Comparison of ENCODE assay signal across 19 mouse cellular contexts in genomic region chr19:37237306-37237705, GRCm38 (mm10). TPM values are rescaled to one million over a fixed set of nuclear protein-coding genes. Genes with fewer than 3 reads are reported as not detected.
DNase-seq lines count a peak whose midpoint lies in the region; ATAC-seq and TF ChIP-seq lines count a peak whose summit lies in the region.
"Had no signal": no experiment of that assay in that cellular context is flagged by ENCODE, and none has a peak within 500 bp of the region (broad histone marks: within the 10 kb centered on the region; RNA-seq: fewer than 3 reads in every experiment).

No protein-coding gene starts in this region.

- no peak for TF ChIP-seq POLR2A in bone marrow, adult 2 months (IDR thresholded peaks at IDR 0.05; ENCODE audit: borderline replicate concordance, control insufficient read depth, low read depth, low read length)

- H3K27me3 ChIP-seq in midbrain, embryonic 11.5 days (ENCODE audit: control insufficient read depth, insufficient read depth, low read length), result peaks cover 24% of the 10 kb centered on the region
- no peaks in the 10 kb centered on the region for H3K27me3 ChIP-seq in midbrain, embryonic 14.5 days (ENCODE audit: control insufficient read depth, insufficient read depth, low read length)
- peaks cover 21% of the 10 kb centered on the region for H3K27me3 ChIP-seq in liver, embryonic 11.5 days (replicated peaks; ENCODE audit: control insufficient read depth, insufficient read depth, low read length)

- no peaks in the 10 kb centered on the region for H3K9me3 ChIP-seq in midbrain, embryonic 11.5 days (ENCODE audit: control insufficient read depth, low read length)
- H3K9me3 ChIP-seq in midbrain, embryonic 14.5 days (ENCODE audit: control insufficient read depth, low read length), result no peaks in the 10 kb centered on the region
- no peaks in the 10 kb centered on the region for H3K9me3 ChIP-seq in liver, embryonic 11.5 days (ENCODE audit: control insufficient read depth, low read length)
- H3K9me3 ChIP-seq: forebrain, embryonic 13.5 days; limb, embryonic 12.5 days; midbrain, embryonic 15.5 days had no signal

- H3K4me1 ChIP-seq in midbrain, embryonic 11.5 days (ENCODE audit: control insufficient read depth, insufficient read depth, low read length), result peaks cover 4% of the 10 kb centered on the region
- peaks cover 18% of the 10 kb centered on the region for H3K4me1 ChIP-seq in midbrain, embryonic 14.5 days (ENCODE audit: control insufficient read depth, insufficient read depth, low read length)
- H3K4me1 ChIP-seq in bone marrow, adult 2 months (ENCODE audit: control insufficient read depth, insufficient read depth, low read length), result peaks cover 3% of the 10 kb centered on the region; the same call in 1 of the 2 replicates
- peaks cover 26% of the 10 kb centered on the region for H3K4me1 ChIP-seq in liver, embryonic 11.5 days (replicated peaks; ENCODE audit: control insufficient read depth, insufficient read depth, low read length)

- TF ChIP-seq CTCF in bone marrow, adult 2 months (IDR thresholded peaks at IDR 0.05; ENCODE audit: control insufficient read depth, insufficient read depth, low read length), result no peak

- H3K4me3 ChIP-seq in midbrain, embryonic 11.5 days (ENCODE audit: low read depth, low read length), result no peak overlapping the region
- H3K4me3 ChIP-seq in midbrain, embryonic 14.5 days (replicated peaks; ENCODE audit: low read depth, low read length), result no peak overlapping the region
- no peak overlapping the region for H3K4me3 ChIP-seq in bone marrow, adult 2 months (replicated peaks; ENCODE audit: control insufficient read depth, low read depth, low read length)
- H3K4me3 ChIP-seq in liver, embryonic 11.5 days (ENCODE audit: low read depth, low read length), result no peak overlapping the region
- H3K4me3 ChIP-seq: forebrain, embryonic 13.5 days; limb, embryonic 12.5 days had no signal

- DNase-seq in midbrain, embryonic 11.5 days (ENCODE audit: low spot score, missing footprints), result peak; percentile 76
- DNase-seq in midbrain, embryonic 14.5 days, result no peak
- DNase-seq in liver, embryonic 11.5 days (ENCODE audit: low spot score), result no peak
- peak; percentile 25 to 39 for DNase-seq in spleen, postnatal 14 days (ENCODE audit: low spot score in 2 of 2)
- DNase-seq in embryo, embryonic 11 days, result no peak
- DNase-seq in urinary bladder, postnatal 4 days (ENCODE audit: low spot score in 2 of 2), result no peak
- no peak for DNase-seq in layer of hippocampus, postnatal 36 days
- DNase-seq: adrenal gland, adult 8-10 months; cerebellum, adult 8-10 months; heart, postnatal 14 days; kidney, adult 11 months; kidney, postnatal 14 days; retina, postnatal 1 day; thymus, postnatal 36 days had no signal

- H3K9ac ChIP-seq in midbrain, embryonic 11.5 days (ENCODE audit: low read length), result no peak overlapping the region
- no peak overlapping the region for H3K9ac ChIP-seq in midbrain, embryonic 14.5 days (replicated peaks; ENCODE audit: low read length)
- peak overlapping the region; percentile 55; the same call in 1 of the 2 replicates for H3K9ac ChIP-seq in liver, embryonic 11.5 days (ENCODE audit: low read depth, low read length)
- H3K9ac ChIP-seq: forebrain, embryonic 13.5 days; hindbrain, embryonic 14.5 days; limb, embryonic 12.5 days; midbrain, embryonic 15.5 days had no signal

- no peak overlapping the region for H3K27ac ChIP-seq in midbrain, embryonic 11.5 days (ENCODE audit: low read depth, low read length)
- no peak overlapping the region for H3K27ac ChIP-seq in midbrain, embryonic 14.5 days (replicated peaks; ENCODE audit: low read depth, low read length)
- peak overlapping the region; percentile 97 for H3K27ac ChIP-seq in bone marrow, adult 2 months (ENCODE audit: control insufficient read depth, insufficient read depth, low read depth, low read length, poor library complexity)
- H3K27ac ChIP-seq in liver, embryonic 11.5 days (ENCODE audit: low read depth, low read length), result peak overlapping the region; percentile 80
- H3K27ac ChIP-seq: forebrain, embryonic 13.5 days; hindbrain, embryonic 14.5 days; limb, embryonic 12.5 days; midbrain, embryonic 15.5 days had no signal

- no peak overlapping the region for H3K4me2 ChIP-seq in midbrain, embryonic 11.5 days
- no peak overlapping the region for H3K4me2 ChIP-seq in midbrain, embryonic 14.5 days (ENCODE audit: low read length)
- peak overlapping the region; percentile 64 for H3K4me2 ChIP-seq in liver, embryonic 11.5 days
- H3K4me2 ChIP-seq: limb, embryonic 12.5 days had no signal

- no peak for ATAC-seq in midbrain, embryonic 11.5 days (ENCODE audit: low FRiP score)
- no peak for ATAC-seq in midbrain, embryonic 14.5 days (ENCODE audit: low FRiP score, low TSS enrichment)
- peak; percentile 29; the same call in 1 of the 2 replicates for ATAC-seq in liver, embryonic 11.5 days (replicated peaks; ENCODE audit: low FRiP score)
- ATAC-seq: forebrain, embryonic 13.5 days had no signal

- H3K36me3 ChIP-seq in midbrain, embryonic 11.5 days (ENCODE audit: control insufficient read depth, insufficient read depth, low read length), result no peaks in the 10 kb centered on the region
- no peaks in the 10 kb centered on the region for H3K36me3 ChIP-seq in midbrain, embryonic 14.5 days (ENCODE audit: control insufficient read depth, insufficient read depth, low read length)
- no peaks in the 10 kb centered on the region for H3K36me3 ChIP-seq in liver, embryonic 11.5 days (ENCODE audit: control insufficient read depth, insufficient read depth, low read length)
- H3K36me3 ChIP-seq: limb, embryonic 12.5 days; midbrain, embryonic 15.5 days had no signal

- 60% methylated on average over 5 of the region's 5 CpGs for whole genome bisulfite sequencing in midbrain, embryonic 11.5 days
- WGBS in midbrain, embryonic 14.5 days, result 59% methylated on average over 5 of the region's 5 CpGs
- WGBS in bone marrow, adult 2 months, result 22% methylated on average over 5 of the region's 5 CpGs
- 33% methylated on average over 5 of the region's 5 CpGs for WGBS in liver, embryonic 11.5 days

RNA-seq across cellular contexts. Expression of gene Cpeb3, which starts 28.9 kb away (rescaled TPM):
- polyA plus RNA-seq in midbrain, embryonic 11.5 days (2014; fragmentation: Nextera tagmentation; extraction: Ambion mirVana), result 2.9 and 3.1 TPM in 2 replicates
- 10.1 and 12.5 TPM in 2 replicates for polyA plus RNA-seq in midbrain, embryonic 14.5 days (2014; fragmentation: Nextera tagmentation; extraction: Ambion mirVana)
- polyA plus RNA-seq in bone marrow, adult 2 months (2011; ENCODE audit: insufficient read depth, insufficient read length, low replicate concordance, missing spikeins), result 6.1 and 9.1 TPM in 2 replicates
- polyA plus RNA-seq in liver, embryonic 11.5 days (2014; fragmentation: Nextera tagmentation; extraction: Ambion mirVana), result 1.3 and 2.0 TPM in 2 replicates
- total RNA-seq in layer of hippocampus, postnatal 36 days (2021), result 10 to 100 TPM; 73.2 to 80.7 TPM

RNA-seq across cellular contexts. Expression of gene March5, which starts 30.0 kb away (rescaled TPM):
- 155 and 159 TPM in 2 replicates for polyA plus RNA-seq in midbrain, embryonic 11.5 days (2014; fragmentation: Nextera tagmentation; extraction: Ambion mirVana)
- polyA plus RNA-seq in midbrain, embryonic 14.5 days (2014; fragmentation: Nextera tagmentation; extraction: Ambion mirVana), result 120 and 131 TPM in 2 replicates
- 103 and 126 TPM in 2 replicates for polyA plus RNA-seq in bone marrow, adult 2 months (2011; ENCODE audit: insufficient read depth, insufficient read length, low replicate concordance, missing spikeins)
- polyA plus RNA-seq in liver, embryonic 11.5 days (2014; fragmentation: Nextera tagmentation; extraction: Ambion mirVana), result 117 and 130 TPM in 2 replicates
- 10 to 100 TPM; 84.4 to 87.6 TPM for total RNA-seq in layer of hippocampus, postnatal 36 days (2021)

Comparison
In these comparisons a context has a peak if more than half of its experiments do, and no peak if none do; other contexts are left out.
1. DNase-seq: peak in midbrain, embryonic 11.5 days (single experiment) and spleen, postnatal 14 days (2 of 2); none in midbrain, embryonic 14.5 days (single experiment), liver, embryonic 11.5 days (single experiment), embryo, embryonic 11 days (single experiment), urinary bladder, postnatal 4 days (0 of 2) and layer of hippocampus, postnatal 36 days (0 of 2).
2. H3K27ac ChIP-seq: peak in bone marrow, adult 2 months (single experiment) and liver, embryonic 11.5 days (single experiment); none in midbrain, embryonic 11.5 days (single experiment) and midbrain, embryonic 14.5 days (single experiment).